Mouse (Mus musculus): ENCODE results near the gene Abtb2. TPM values are rescaled to one million over a fixed set of nuclear protein-coding genes. Genes with fewer than 3 reads are reported as not detected.

The Abtb2 gene
- polyA plus RNA-seq, 1 experiment from 2014 or later, result 6.0 TPM

- DNase-seq (ENCODE audit: low read depth, low spot score) (no peak), ATAC-seq (no peak)
- H3K27me3 ChIP-seq, result no peaks in the 10 kb centered on the region
- ChIA-PET CTCF (interaction anchor here (1.7 kb wide), 1 partner anchor 10 kb away, joined by 4 read pairs; no protein-coding TSS in a partner anchor), POLR2A (no interaction called here)
- in situ Hi-C loops (cut with MboI; ENCODE audit: low pct_unique_long_range_greater_than_20kb), result no loop called here
- no peak for TF ChIP-seq CTCF (IDR thresholded peaks at IDR 0.05)
Observed at GRCm38 (mm10) chr2:103761993-103762392, 195.9 kb downstream of the Abtb2 start.

DNA sequence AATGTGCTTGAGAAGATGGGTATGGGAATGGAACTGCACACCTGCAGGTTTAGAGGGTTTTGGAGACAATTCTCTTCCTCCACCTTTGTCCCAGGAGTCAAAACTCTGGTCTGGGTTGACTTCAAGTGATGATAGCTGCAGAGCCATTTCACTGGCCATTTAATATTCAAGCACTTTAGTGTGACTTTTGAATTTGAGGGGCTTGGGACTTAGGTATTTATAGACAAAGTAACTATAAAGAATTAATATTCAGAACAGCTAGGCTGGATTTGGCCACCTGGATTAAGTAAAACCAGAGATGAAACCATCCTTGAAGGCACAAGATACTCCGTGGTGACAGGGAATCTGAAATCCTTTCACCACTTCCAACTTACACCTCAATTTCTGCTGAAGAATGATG lies 196.4 kb downstream of the Abtb2 start:
- POLR2A ChIA-PET, result no interaction called here
- in situ Hi-C loops (cut with MboI; ENCODE audit: low pct_unique_long_range_greater_than_20kb), result no loop called here
- no peak for ATAC-seq
- H3K27me3 ChIP-seq, result no peaks in the 10 kb centered on the region
- TF ChIP-seq CTCF (IDR thresholded peaks at IDR 0.05), result no peak
- DNase-seq (ENCODE audit: low read depth, low spot score), result no peak
- CTCF ChIA-PET, result interaction anchor here (1.5 to 1.7 kb wide), 2 partner anchors 10 to 22 kb away, joined by 4 read pairs; no protein-coding TSS in a partner anchor

Other genes starting within 250 kb of the Abtb2 start
- not detected for gene Elf5, start 154.6 kb upstream of the Abtb2 start, polyA plus RNA-seq (2021)
- gene Cat, start 81.2 kb upstream of the Abtb2 start, polyA plus RNA-seq (2021), result 64.3 TPM
- gene Nat10, start 195.0 kb downstream of the Abtb2 start, polyA plus RNA-seq (2021), result 28.3 TPM
- 269 TPM for gene Caprin1, start 231.3 kb downstream of the Abtb2 start, polyA plus RNA-seq (2021)